Mouse (Mus musculus): ENCODE data around the gene Bcl11a. TPM values are rescaled to one million over a fixed set of nuclear protein-coding genes. Genes with fewer than 3 reads are reported as not detected.

The Bcl11a gene
- polyA plus RNA-seq, 1 experiment from 2014 or later, result 71.9 TPM

DNA sequence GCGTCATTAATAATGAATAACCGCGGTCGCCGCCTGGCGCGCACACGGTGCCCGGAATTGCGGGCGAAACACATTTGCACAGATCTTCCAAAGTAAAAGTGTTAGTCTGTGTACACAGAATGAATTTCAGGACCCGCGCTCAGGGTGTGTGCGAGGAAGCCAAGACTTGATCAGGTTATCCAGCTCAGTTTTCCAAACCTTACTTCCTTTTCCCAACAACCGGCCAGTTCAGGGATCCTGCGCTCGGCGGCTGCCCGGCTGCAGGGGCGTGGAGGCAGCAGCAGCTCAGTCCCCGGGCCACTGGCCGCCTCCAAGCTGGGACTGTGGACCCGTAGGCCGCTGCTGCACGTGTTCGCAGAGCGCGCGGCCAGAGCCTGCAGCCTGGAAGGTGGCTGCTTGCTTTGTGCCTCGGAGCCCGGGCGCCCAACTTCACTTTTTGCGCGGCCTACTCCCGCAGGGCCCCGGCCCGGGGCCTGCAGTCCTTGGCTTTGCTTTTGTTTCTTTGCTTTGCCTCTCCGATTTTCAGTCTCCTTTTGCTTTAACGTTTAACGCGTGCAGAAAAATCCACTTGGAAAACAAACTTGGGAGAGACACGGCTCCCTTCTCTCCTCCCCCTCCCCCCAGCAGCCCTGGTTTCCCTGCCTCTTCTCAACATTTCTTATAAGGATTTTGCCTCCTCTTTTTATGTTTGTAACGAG, 4.0 kb downstream of the Bcl11a start:
- H3K27ac ChIP-seq (replicated peaks; ENCODE audit: low read depth, low read length), result peak overlapping the region; percentile 96
- 1% methylated on average over 43 of the region's 43 CpGs for WGBS
- ATAC-seq (replicated peaks; ENCODE audit: insufficient number of reproducible peaks, low FRiP score, low TSS enrichment, low read depth) (no peak), DNase-seq (ENCODE audit: low spot score) (peak; percentile 65)
- no peaks in the 10 kb centered on the region for H3K9me3 ChIP-seq (replicated peaks; ENCODE audit: control insufficient read depth, low read length)
- no peaks in the 10 kb centered on the region; the same call in 1 of the 2 replicates for H3K36me3 ChIP-seq (replicated peaks; ENCODE audit: control insufficient read depth, insufficient read depth, low read depth, low read length)
- H3K9ac ChIP-seq (replicated peaks; ENCODE audit: low read length), result peak overlapping the region; percentile 99
- no peaks in the 10 kb centered on the region for H3K27me3 ChIP-seq (ENCODE audit: control insufficient read depth, insufficient read depth, low read length)
- H3K4me1 ChIP-seq (ENCODE audit: control insufficient read depth, insufficient read depth, low read length), result no peaks in the 10 kb centered on the region; the same call in 1 of the 2 replicates
- H3K4me3 ChIP-seq (ENCODE audit: low read depth, low read length), result peak overlapping the region; percentile 92
- peak overlapping the region; percentile 97 for H3K4me2 ChIP-seq (ENCODE audit: low read depth, low read length)

DNA sequence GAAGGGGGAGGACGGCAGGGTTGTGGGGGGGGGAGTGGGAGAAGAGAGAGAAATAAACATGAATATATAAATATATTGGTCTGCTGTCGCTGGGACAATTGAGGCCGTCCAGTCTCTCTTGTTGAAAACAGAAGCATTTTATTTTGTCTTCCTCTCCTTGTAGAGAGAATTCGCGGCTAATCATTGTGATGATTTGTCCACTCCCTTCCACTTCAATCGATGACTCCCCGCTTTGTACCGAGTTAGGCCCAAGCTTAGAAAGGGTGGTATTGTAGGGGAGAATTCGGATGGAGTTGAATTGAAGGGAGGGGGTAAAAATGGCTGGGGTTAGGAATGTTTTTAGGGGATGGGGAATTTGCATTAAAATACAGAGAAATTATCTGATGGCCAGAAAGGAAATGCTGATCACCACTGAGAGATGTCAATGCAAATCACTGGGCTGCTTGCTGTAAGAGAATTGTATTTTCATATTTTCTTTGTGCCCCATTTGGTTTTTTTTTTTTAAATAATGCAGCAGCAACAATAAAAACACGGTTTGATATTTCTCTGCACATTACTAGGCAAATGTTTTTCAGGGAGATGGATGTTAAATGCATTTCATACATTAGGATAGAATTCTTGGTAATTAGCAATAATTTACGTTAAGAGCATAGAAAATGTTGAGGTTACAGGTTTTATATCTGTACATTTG, 4.7 kb downstream of the Bcl11a start:
- H3K9ac ChIP-seq (replicated peaks; ENCODE audit: low read length), result peak overlapping the region; percentile 99
- no peaks in the 10 kb centered on the region for H3K27me3 ChIP-seq (ENCODE audit: control insufficient read depth, insufficient read depth, low read length)
- DNase-seq (ENCODE audit: low spot score), result peak; percentile 29
- peak overlapping the region; percentile 52; the same call in 1 of the 2 replicates for H3K27ac ChIP-seq (replicated peaks; ENCODE audit: low read depth, low read length)
- no peaks in the 10 kb centered on the region; the same call in 1 of the 2 replicates for H3K36me3 ChIP-seq (replicated peaks; ENCODE audit: control insufficient read depth, insufficient read depth, low read depth, low read length)
- no peaks in the 10 kb centered on the region for H3K9me3 ChIP-seq (replicated peaks; ENCODE audit: control insufficient read depth, low read length)
- ATAC-seq (replicated peaks; ENCODE audit: insufficient number of reproducible peaks, low FRiP score, low TSS enrichment, low read depth), result no peak
- H3K4me3 ChIP-seq (ENCODE audit: low read depth, low read length), result peak overlapping the region; percentile 92
- H3K4me1 ChIP-seq (ENCODE audit: control insufficient read depth, insufficient read depth, low read length), result no peaks in the 10 kb centered on the region; the same call in 1 of the 2 replicates
- H3K4me2 ChIP-seq (ENCODE audit: low read depth, low read length), result peak overlapping the region; percentile 97
- 13% methylated on average over 11 of the region's 11 CpGs for WGBS

GRCm38 (mm10) chr11:24083076-24083405, 5.2 kb downstream of the Bcl11a start:
- H3K27me3 ChIP-seq (ENCODE audit: control insufficient read depth, insufficient read depth, low read length), result no peaks in the 10 kb centered on the region
- no peaks in the 10 kb centered on the region; the same call in 1 of the 2 replicates for H3K4me1 ChIP-seq (ENCODE audit: control insufficient read depth, insufficient read depth, low read length)
- peak overlapping the region; percentile 30 for H3K4me2 ChIP-seq (ENCODE audit: low read depth, low read length)
- no peaks in the 10 kb centered on the region for H3K9me3 ChIP-seq (replicated peaks; ENCODE audit: control insufficient read depth, low read length)
- no peak overlapping the region for H3K27ac ChIP-seq (replicated peaks; ENCODE audit: low read depth, low read length)
- WGBS, result 33% methylated on average over 1 of the region's 1 CpGs
- H3K36me3 ChIP-seq (replicated peaks; ENCODE audit: control insufficient read depth, insufficient read depth, low read depth, low read length), result no peaks in the 10 kb centered on the region; the same call in 1 of the 2 replicates
- DNase-seq (ENCODE audit: low spot score) (no peak), ATAC-seq (replicated peaks; ENCODE audit: insufficient number of reproducible peaks, low FRiP score, low TSS enrichment, low read depth) (no peak)
- peak overlapping the region; percentile 51 for H3K9ac ChIP-seq (replicated peaks; ENCODE audit: low read length)
- H3K4me3 ChIP-seq (ENCODE audit: low read depth, low read length), result peak overlapping the region; percentile 10; the same call in 1 of the 2 replicates

- no peaks in the 10 kb centered on the region; the same call in 1 of the 2 replicates for H3K4me1 ChIP-seq (ENCODE audit: control insufficient read depth, insufficient read depth, low read length)
- ATAC-seq (replicated peaks; ENCODE audit: insufficient number of reproducible peaks, low FRiP score, low TSS enrichment, low read depth), result no peak
- peak overlapping the region; percentile 10; the same call in 1 of the 2 replicates for H3K4me3 ChIP-seq (ENCODE audit: low read depth, low read length)
- DNase-seq (ENCODE audit: low spot score), result no peak
- no peaks in the 10 kb centered on the region; the same call in 1 of the 2 replicates for H3K36me3 ChIP-seq (replicated peaks; ENCODE audit: control insufficient read depth, insufficient read depth, low read depth, low read length)
- 58% methylated on average over 7 of the region's 7 CpGs for WGBS
- no peak overlapping the region for H3K27ac ChIP-seq (replicated peaks; ENCODE audit: low read depth, low read length)
- H3K27me3 ChIP-seq (ENCODE audit: control insufficient read depth, insufficient read depth, low read length), result no peaks in the 10 kb centered on the region
- H3K9ac ChIP-seq (replicated peaks; ENCODE audit: low read length), result peak overlapping the region; percentile 51
- H3K4me2 ChIP-seq (ENCODE audit: low read depth, low read length), result peak overlapping the region; percentile 30
- no peaks in the 10 kb centered on the region for H3K9me3 ChIP-seq (replicated peaks; ENCODE audit: control insufficient read depth, low read length)
These were observed 5.6 kb downstream of the Bcl11a start for GRCm38 (mm10) chr11:24083423-24083822.

DNA sequence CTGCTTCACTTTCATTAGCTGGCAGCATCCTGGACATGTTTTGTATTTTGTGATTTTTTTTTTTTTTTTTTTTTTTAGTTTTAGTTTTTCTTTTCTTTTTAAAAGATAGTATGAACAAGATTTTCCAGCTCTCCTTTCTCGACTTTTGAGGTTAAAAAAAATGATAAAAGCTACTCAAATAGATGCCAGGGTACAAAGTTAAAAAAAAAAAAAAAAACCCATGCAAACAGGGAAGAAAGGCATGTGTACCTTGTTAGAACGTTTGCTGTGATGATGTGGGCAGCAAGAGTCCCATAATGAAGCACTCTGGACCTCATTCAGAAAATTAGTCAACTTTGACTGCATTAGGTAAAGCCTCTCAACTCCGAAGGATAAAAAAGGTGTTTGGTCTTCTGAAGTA, 6.2 kb downstream of the Bcl11a start:
- Histone ChIP-seq H3K4me3 (ENCODE audit: low read depth, low read length) (no peak overlapping the region), H3K27me3 (ENCODE audit: control insufficient read depth, insufficient read depth, low read length) (no peaks in the 10 kb centered on the region), H3K9me3 (replicated peaks; ENCODE audit: control insufficient read depth, low read length) (no peaks in the 10 kb centered on the region), H3K27ac (replicated peaks; ENCODE audit: low read depth, low read length) (no peak overlapping the region), H3K9ac (replicated peaks; ENCODE audit: low read length) (no peak overlapping the region), H3K4me2 (ENCODE audit: low read depth, low read length) (no peak overlapping the region), H3K36me3 (replicated peaks; ENCODE audit: control insufficient read depth, insufficient read depth, low read depth, low read length) (no peaks in the 10 kb centered on the region; the same call in 1 of the 2 replicates), H3K4me1 (ENCODE audit: control insufficient read depth, insufficient read depth, low read length) (no peaks in the 10 kb centered on the region; the same call in 1 of the 2 replicates)
- ATAC-seq (replicated peaks; ENCODE audit: insufficient number of reproducible peaks, low FRiP score, low TSS enrichment, low read depth) (no peak), DNase-seq (ENCODE audit: low spot score) (no peak)
- 49% methylated on average over 3 of the region's 3 CpGs for WGBS

- Histone ChIP-seq H3K9me3 (replicated peaks; ENCODE audit: control insufficient read depth, low read length) (no peaks in the 10 kb centered on the region), H3K4me3 (ENCODE audit: low read depth, low read length) (no peak overlapping the region), H3K36me3 (replicated peaks; ENCODE audit: control insufficient read depth, insufficient read depth, low read depth, low read length) (no peaks in the 10 kb centered on the region; the same call in 1 of the 2 replicates), H3K27me3 (ENCODE audit: control insufficient read depth, insufficient read depth, low read length) (no peaks in the 10 kb centered on the region), H3K27ac (replicated peaks; ENCODE audit: low read depth, low read length) (no peak overlapping the region), H3K4me1 (ENCODE audit: control insufficient read depth, insufficient read depth, low read length) (no peaks in the 10 kb centered on the region; the same call in 1 of the 2 replicates), H3K4me2 (ENCODE audit: low read depth, low read length) (no peak overlapping the region), H3K9ac (replicated peaks; ENCODE audit: low read length) (no peak overlapping the region)
- 80% methylated on average over 4 of the region's 4 CpGs for WGBS
- ATAC-seq (replicated peaks; ENCODE audit: insufficient number of reproducible peaks, low FRiP score, low TSS enrichment, low read depth), result no peak
- DNase-seq (ENCODE audit: low spot score), result no peak
These were observed 6.7 kb downstream of the Bcl11a start for GRCm38 (mm10) chr11:24084590-24084989.

DNA sequence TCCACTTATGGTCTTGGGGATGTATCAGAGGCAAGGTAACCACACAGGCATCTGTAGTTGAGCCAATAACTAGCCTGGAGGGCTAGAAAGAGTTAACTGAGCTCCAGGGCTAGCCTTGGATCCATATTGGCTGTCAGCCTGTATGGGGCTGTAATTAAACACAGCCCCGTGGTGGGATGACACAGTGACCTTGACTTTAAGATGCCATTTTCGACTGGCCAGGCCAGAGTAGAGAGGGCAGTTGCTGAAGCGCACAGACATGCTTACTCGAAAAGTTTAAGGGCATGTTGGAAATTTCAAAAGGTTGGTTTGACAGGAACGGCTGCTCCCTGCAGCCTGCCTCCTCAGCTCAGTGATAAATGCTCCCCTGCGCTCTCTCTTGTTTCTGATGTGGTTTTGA, 8.1 kb downstream of the Bcl11a start:
- H3K27me3 ChIP-seq (ENCODE audit: control insufficient read depth, insufficient read depth, low read length), result no peaks in the 10 kb centered on the region
- H3K36me3 ChIP-seq (replicated peaks; ENCODE audit: control insufficient read depth, insufficient read depth, low read depth, low read length), result no peaks in the 10 kb centered on the region; the same call in 1 of the 2 replicates
- no peak for ATAC-seq (replicated peaks; ENCODE audit: insufficient number of reproducible peaks, low FRiP score, low TSS enrichment, low read depth)
- H3K4me2 ChIP-seq (ENCODE audit: low read depth, low read length), result no peak overlapping the region
- H3K9ac ChIP-seq (replicated peaks; ENCODE audit: low read length), result no peak overlapping the region
- 42% methylated on average over 6 of the region's 6 CpGs for WGBS
- H3K4me3 ChIP-seq (ENCODE audit: low read depth, low read length), result no peak overlapping the region
- no peaks in the 10 kb centered on the region; the same call in 1 of the 2 replicates for H3K4me1 ChIP-seq (ENCODE audit: control insufficient read depth, insufficient read depth, low read length)
- no peak overlapping the region for H3K27ac ChIP-seq (replicated peaks; ENCODE audit: low read depth, low read length)
- no peaks in the 10 kb centered on the region for H3K9me3 ChIP-seq (replicated peaks; ENCODE audit: control insufficient read depth, low read length)
- no peak for DNase-seq (ENCODE audit: low spot score)

GRCm38 (mm10) chr11:24087069-24087468, 9.2 kb downstream of the Bcl11a start:
- DNase-seq (ENCODE audit: low spot score) (no peak), ATAC-seq (replicated peaks; ENCODE audit: insufficient number of reproducible peaks, low FRiP score, low TSS enrichment, low read depth) (no peak)
- WGBS, result 82% methylated on average over 4 of the region's 4 CpGs
- Histone ChIP-seq H3K27ac (replicated peaks; ENCODE audit: low read depth, low read length) (no peak overlapping the region), H3K9me3 (replicated peaks; ENCODE audit: control insufficient read depth, low read length) (no peaks in the 10 kb centered on the region), H3K9ac (replicated peaks; ENCODE audit: low read length) (no peak overlapping the region), H3K36me3 (replicated peaks; ENCODE audit: control insufficient read depth, insufficient read depth, low read depth, low read length) (no peaks in the 10 kb centered on the region; the same call in 1 of the 2 replicates), H3K4me2 (ENCODE audit: low read depth, low read length) (no peak overlapping the region), H3K27me3 (ENCODE audit: control insufficient read depth, insufficient read depth, low read length) (no peaks in the 10 kb centered on the region), H3K4me3 (ENCODE audit: low read depth, low read length) (no peak overlapping the region), H3K4me1 (ENCODE audit: control insufficient read depth, insufficient read depth, low read length) (no peaks in the 10 kb centered on the region; the same call in 1 of the 2 replicates)
